ENCODE assay signal across 8 mouse cellular contexts in genomic region chr1:44745711-44746110, GRCm38 (mm10).
DNase-seq lines count a peak whose midpoint lies in the region; ATAC-seq and TF ChIP-seq lines count a peak whose summit lies in the region.

No protein-coding gene starts in this region.

- H3K4me2 ChIP-seq in midbrain, embryonic 11.5 days = no peak overlapping the region
- H3K4me2 ChIP-seq in midbrain, embryonic 16.5 days (ENCODE audit: low read length) = no peak overlapping the region
- H3K4me2 ChIP-seq in kidney, postnatal 0 days (ENCODE audit: low read length) = no peak overlapping the region

- no peak for ATAC-seq in cerebellum, adult (ENCODE audit: insufficient number of reproducible peaks, low FRiP score, low TSS enrichment)
- no peak for ATAC-seq in midbrain, embryonic 11.5 days (ENCODE audit: low FRiP score)
- ATAC-seq in midbrain, embryonic 16.5 days = no peak
- no peak for ATAC-seq in kidney, postnatal 0 days (replicated peaks; ENCODE audit: low FRiP score, low read depth)

- H3K27ac ChIP-seq in cerebellum, adult 2 months (ENCODE audit: insufficient read depth, low read length) = no peak overlapping the region
- no peak overlapping the region for H3K27ac ChIP-seq in midbrain, embryonic 11.5 days (ENCODE audit: low read depth, low read length)
- no peak overlapping the region for H3K27ac ChIP-seq in midbrain, embryonic 16.5 days (ENCODE audit: low read length)
- H3K27ac ChIP-seq in kidney, postnatal 0 days = no peak overlapping the region

- 4% methylated on average over 2 of the region's 2 CpGs for WGBS in cerebellum, adult 2 months
- 18% methylated on average over 2 of the region's 2 CpGs for WGBS in midbrain, embryonic 11.5 days
- WGBS in midbrain, embryonic 16.5 days = 9% methylated on average over 2 of the region's 2 CpGs
- WGBS in kidney, postnatal 0 days = 4% methylated on average over 2 of the region's 2 CpGs
- WGBS in lung, adult 2 months = 3% methylated on average over 2 of the region's 2 CpGs

- TF ChIP-seq POLR2A in cerebellum, adult 2 months (IDR thresholded peaks at IDR 0.05; ENCODE audit: borderline replicate concordance, insufficient read depth, low read length) = no peak
- no peak for TF ChIP-seq POLR2A in lung, adult 2 months (IDR thresholded peaks at IDR 0.05; ENCODE audit: borderline replicate concordance, extremely low read depth, low read depth, low read length)

- H3K4me1 ChIP-seq in cerebellum, adult 2 months (ENCODE audit: control insufficient read depth, insufficient read depth, low read length) = no peaks in the 10 kb centered on the region
- H3K4me1 ChIP-seq in midbrain, embryonic 11.5 days (ENCODE audit: control insufficient read depth, insufficient read depth, low read length) = no peaks in the 10 kb centered on the region
- no peaks in the 10 kb centered on the region for H3K4me1 ChIP-seq in midbrain, embryonic 16.5 days (ENCODE audit: control insufficient read depth, insufficient read depth, low read length)
- no peaks in the 10 kb centered on the region for H3K4me1 ChIP-seq in kidney, postnatal 0 days (replicated peaks; ENCODE audit: insufficient read depth, low read length)
- no peaks in the 10 kb centered on the region for H3K4me1 ChIP-seq in lung, adult 2 months (ENCODE audit: control insufficient read depth, insufficient read depth, low read length)

- H3K9ac ChIP-seq in midbrain, embryonic 11.5 days (ENCODE audit: low read length) = no peak overlapping the region
- H3K9ac ChIP-seq in midbrain, embryonic 16.5 days (ENCODE audit: low read depth, low read length) = no peak overlapping the region
- H3K9ac ChIP-seq in kidney, postnatal 0 days (ENCODE audit: low read depth, low read length) = no peak overlapping the region

- no peaks in the 10 kb centered on the region for H3K36me3 ChIP-seq in midbrain, embryonic 11.5 days (ENCODE audit: control insufficient read depth, insufficient read depth, low read length)
- no peaks in the 10 kb centered on the region for H3K36me3 ChIP-seq in midbrain, embryonic 16.5 days (ENCODE audit: control insufficient read depth, insufficient read depth, low read length)
- no peaks in the 10 kb centered on the region for H3K36me3 ChIP-seq in kidney, postnatal 0 days (ENCODE audit: insufficient read depth, low read length)

- DNase-seq in cerebellum, adult 2 months = peak in 1 of 2 experiments; percentile 4
- peak; percentile 95 for DNase-seq in midbrain, embryonic 11.5 days (ENCODE audit: low spot score, missing footprints)
- DNase-seq in cerebellum, postnatal 4 days (ENCODE audit: low spot score in 2 of 2) = peak; percentile 25 to 49
- DNase-seq in kidney, postnatal 0 days (ENCODE audit: low spot score) = peak; percentile 79
- peak; percentile 7 for DNase-seq in lung, adult 2 months
- DNase-seq in spleen, postnatal 14 days (ENCODE audit: low spot score in 2 of 2) = no peak

- H3K27me3 ChIP-seq in cerebellum, adult 2 months (ENCODE audit: control insufficient read depth, insufficient read depth, low read length) = no peaks in the 10 kb centered on the region
- no peaks in the 10 kb centered on the region for H3K27me3 ChIP-seq in midbrain, embryonic 11.5 days (ENCODE audit: control insufficient read depth, insufficient read depth, low read length)
- no peaks in the 10 kb centered on the region for H3K27me3 ChIP-seq in midbrain, embryonic 16.5 days (ENCODE audit: control insufficient read depth, insufficient read depth, low read depth, low read length)
- H3K27me3 ChIP-seq in kidney, postnatal 0 days (ENCODE audit: insufficient read depth, low read length) = no peaks in the 10 kb centered on the region

- H3K4me3 ChIP-seq in cerebellum, adult 2 months (replicated peaks; ENCODE audit: insufficient read depth, low read depth, low read length) = no peak overlapping the region
- H3K4me3 ChIP-seq in midbrain, embryonic 11.5 days (ENCODE audit: low read depth, low read length) = no peak overlapping the region
- no peak overlapping the region for H3K4me3 ChIP-seq in midbrain, embryonic 16.5 days (ENCODE audit: low read depth, low read length)
- no peak overlapping the region for H3K4me3 ChIP-seq in kidney, postnatal 0 days (replicated peaks; ENCODE audit: low read depth, low read length)
- H3K4me3 ChIP-seq in lung, adult 2 months (replicated peaks; ENCODE audit: extremely low read depth, low read depth, low read length) = no peak overlapping the region

- TF ChIP-seq CTCF in cerebellum, adult 2 months (IDR thresholded peaks at IDR 0.05; ENCODE audit: borderline replicate concordance, insufficient read depth, low read depth, low read length) = peak; percentile 27; the same call in 1 of the 2 replicates
- peak; percentile 90 for TF ChIP-seq CTCF in kidney, postnatal 0 days (IDR thresholded peaks at IDR 0.05; ENCODE audit: low read depth)
- TF ChIP-seq CTCF in lung, adult 2 months (IDR thresholded peaks at IDR 0.05; ENCODE audit: insufficient read depth, low read length) = peak; percentile 31; the same call in 1 of the 2 replicates

- H3K9me3 ChIP-seq in midbrain, embryonic 11.5 days (ENCODE audit: control insufficient read depth, low read length) = no peaks in the 10 kb centered on the region
- H3K9me3 ChIP-seq in midbrain, embryonic 16.5 days (replicated peaks; ENCODE audit: control insufficient read depth, low read length, poor library complexity, severe bottlenecking) = no peaks in the 10 kb centered on the region
- H3K9me3 ChIP-seq in kidney, postnatal 0 days (replicated peaks; ENCODE audit: low read length) = no peaks in the 10 kb centered on the region

Comparison
In these comparisons a context has a peak if more than half of its experiments do, and no peak if none do; other contexts are left out.
1. DNase-seq: peak in midbrain, embryonic 11.5 days (single experiment), cerebellum, postnatal 4 days (2 of 2), kidney, postnatal 0 days (single experiment) and lung, adult 2 months (single experiment); none in spleen, postnatal 14 days (0 of 2).
2. CTCF ChIP-seq: peak in every context shown above with its lines; median percentile 90 in kidney, postnatal 0 days; 31 in lung, adult 2 months; 27 in cerebellum, adult 2 months.